Mouse (Mus musculus) hematopoietic stem cell, adult 5-6 weeks (primary cell): ENCODE results near the gene Wdpcp. TPM values are rescaled to one million over a fixed set of nuclear protein-coding genes. Genes with fewer than 3 reads are reported as not detected.

ENCODE experiments used
- ATAC-seq, 2 experiments: fragments of 125-278 bp in 1 of 2; replicated peaks in 1 of 2; 2 replicates each; pipeline ENCODE4 v1.8.0; 2016 to 2017; ENCODE audit warnings: inconsistent platforms in 2 of 2, mild to moderate bottlenecking in 2 of 2, moderate number of reproducible peaks in 2 of 2, low read depth in 1 of 2, moderate TSS enrichment in 1 of 2; ENCODE audit not compliant: low FRiP score in 2 of 2, poor library complexity in 2 of 2, severe bottlenecking in 2 of 2, insufficient read depth in 1 of 2, low TSS enrichment in 1 of 2
- total RNA-seq: library from RNA; stranded (forward); fragments of 172-1452, 232-1000 nt; gene quantifications from 2 replicates; pipeline ENCODE4 v1.2.3, GENCODE M21; 2017

Gene Wdpcp
- total RNA-seq, 1 experiment from 2014 or later: 12.5 TPM

DNA sequence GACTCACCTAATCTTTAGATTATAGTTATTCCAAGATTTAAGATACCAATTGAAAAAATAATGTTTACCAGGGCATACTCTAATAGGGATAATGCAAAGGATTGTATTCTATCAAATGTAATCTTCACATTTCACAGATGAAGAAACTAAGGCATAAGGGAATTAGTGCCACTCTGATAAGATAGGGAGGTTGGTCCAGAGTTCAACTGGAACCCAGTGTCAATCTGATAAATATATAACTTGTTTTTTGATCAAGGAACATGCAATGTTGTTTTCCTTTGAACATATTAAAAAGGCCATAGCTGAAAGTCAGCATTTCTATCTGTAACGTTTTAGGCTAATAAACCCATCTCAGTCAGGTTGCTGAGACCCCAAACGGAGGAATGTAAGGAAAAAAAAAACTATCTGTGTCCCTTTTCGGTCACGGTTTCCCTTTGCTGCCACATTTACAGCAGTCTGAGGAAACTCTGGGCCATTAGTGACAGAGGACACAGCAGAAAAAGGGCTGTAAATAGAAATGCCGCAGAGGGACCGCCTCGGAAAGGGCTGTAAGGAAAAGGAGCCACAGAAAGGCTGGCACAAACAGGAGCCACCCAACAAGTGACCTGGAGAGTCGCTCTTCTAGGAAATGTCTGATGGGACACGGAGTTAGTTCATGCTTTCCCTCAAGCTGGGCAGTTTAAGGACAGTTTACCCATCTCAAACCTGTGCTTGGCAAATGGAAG, 7.2 kb upstream of the Wdpcp start:
- no peak for ATAC-seq

GRCm38 (mm10) chr11:21566934-21567333, 5.1 kb upstream of the Wdpcp start:
- no peak for ATAC-seq

- ATAC-seq: no peak
These were observed 4.3 kb upstream of the Wdpcp start for GRCm38 (mm10) chr11:21567733-21568132.

DNA sequence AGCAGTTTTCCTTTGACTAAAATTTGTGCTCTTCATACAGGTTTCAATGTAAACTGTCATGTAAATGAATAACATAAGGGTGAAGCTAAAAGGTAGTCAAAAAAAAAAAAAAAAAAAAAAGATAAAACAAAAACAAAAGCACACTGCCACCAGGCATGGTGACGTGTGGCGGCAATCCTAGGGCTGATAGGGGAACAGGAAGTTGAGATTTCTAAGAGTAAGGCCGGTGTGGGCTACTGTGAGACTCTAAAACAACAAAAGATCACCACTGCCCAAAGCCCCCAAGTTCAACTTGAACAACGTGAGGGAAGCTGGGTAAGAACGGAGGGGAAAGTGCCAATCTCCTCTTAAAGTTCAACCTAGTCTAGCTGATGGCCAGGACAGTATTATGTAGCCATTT, 3.0 kb upstream of the Wdpcp start:
- ATAC-seq: 0 out of 4 replicates have a peak, but pooled peaks have one; percentile 17 to 18

DNA sequence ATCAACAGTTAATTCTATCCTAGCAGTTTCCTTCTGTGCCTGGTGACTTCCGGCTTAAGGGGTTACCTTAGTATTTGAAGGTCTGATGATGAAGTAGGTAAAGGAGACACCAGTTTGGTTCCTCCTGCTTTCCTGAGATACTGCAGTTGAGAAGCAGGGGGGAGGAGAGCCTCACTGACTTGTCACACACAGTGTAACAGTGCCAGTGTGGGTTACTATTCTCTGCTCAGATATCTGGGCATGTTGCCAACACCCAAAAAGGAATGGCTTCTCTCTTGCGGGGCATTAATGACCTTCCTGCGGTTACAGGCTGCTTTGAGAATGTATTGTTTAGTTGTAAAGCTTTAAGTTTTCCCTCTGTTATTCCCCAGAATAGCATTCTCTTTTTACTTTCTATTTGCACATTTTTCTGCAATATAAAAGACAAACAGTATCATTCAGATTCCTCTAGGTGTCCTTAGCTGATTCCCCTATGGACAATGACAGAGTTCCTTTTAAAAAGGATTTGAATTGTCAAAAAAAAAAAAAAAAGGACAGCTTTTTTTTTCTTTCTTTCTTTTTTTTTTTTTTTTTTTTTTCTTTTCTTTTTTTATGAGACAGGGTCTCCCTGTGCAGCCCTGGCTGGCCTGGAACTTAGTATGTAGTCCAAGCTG, 2.5 kb upstream of the Wdpcp start:
- peak; percentile 13 to 16; a peak in 2 of 4 replicates for ATAC-seq

- ATAC-seq: no peak
These were observed 1.9 kb upstream of the Wdpcp start for GRCm38 (mm10) chr11:21570109-21570474.

DNA sequence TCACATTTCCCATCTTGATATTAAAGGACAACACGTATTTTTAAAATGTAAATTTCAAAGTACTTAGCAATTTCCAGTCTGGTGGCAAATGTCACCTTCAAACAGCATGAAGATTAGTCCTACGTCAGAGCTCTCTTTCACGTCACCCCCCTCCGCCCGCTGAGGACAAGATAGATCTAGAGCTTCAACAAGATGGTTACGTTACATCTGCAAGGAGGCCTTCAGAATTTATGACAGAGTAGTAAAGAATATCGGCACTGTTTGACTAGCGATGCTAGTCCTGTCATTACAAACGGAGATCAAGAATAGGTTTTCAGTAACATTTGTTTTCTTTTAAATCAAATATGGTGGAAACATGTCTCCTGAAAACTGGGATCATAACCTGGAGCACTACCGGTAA, 1.1 kb upstream of the Wdpcp start:
- no peak for ATAC-seq

DNA sequence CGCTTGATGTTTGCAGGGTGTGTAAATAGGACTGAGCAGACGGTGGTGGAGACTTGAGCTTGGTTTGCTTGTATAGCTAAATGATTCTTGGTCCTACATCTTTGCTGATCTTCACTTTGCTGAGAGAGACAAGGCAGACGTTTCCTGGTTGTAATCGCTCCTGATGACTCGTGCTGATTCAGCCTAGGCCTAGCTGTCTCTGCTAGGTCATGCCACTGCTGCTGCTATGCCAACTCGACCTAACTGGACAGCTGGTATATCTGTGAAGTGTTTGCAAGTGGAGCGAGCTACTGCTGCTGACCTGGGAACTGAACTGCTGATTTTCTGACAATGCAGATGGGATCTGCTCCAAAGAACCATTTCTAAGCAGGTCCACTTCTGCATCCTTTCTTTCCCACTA, 9.4 kb downstream of the Wdpcp start:
- no peak for ATAC-seq

DNA sequence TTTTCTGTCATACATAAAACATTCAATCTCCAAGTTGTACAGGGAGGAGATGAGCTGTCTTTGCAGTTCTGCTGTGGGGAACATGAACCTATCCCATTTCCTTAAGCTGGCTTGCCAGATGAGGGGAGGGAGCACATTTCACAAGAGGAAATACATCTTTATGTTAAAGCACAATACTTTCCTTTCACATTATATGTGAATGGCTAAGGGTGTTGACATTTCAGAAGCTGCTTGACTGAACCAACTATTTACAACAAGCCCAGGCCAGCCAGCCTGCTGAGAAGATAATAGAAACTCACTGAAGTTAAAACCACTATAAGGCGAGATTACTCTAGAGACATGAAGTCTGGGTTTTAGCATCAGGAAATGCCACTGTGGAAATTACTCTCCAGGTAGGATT, 11.3 kb downstream of the Wdpcp start:
- ATAC-seq: no peak

GRCm38 (mm10) chr11:21602497-21602896, 30.5 kb downstream of the Wdpcp start:
- no peak for ATAC-seq

DNA sequence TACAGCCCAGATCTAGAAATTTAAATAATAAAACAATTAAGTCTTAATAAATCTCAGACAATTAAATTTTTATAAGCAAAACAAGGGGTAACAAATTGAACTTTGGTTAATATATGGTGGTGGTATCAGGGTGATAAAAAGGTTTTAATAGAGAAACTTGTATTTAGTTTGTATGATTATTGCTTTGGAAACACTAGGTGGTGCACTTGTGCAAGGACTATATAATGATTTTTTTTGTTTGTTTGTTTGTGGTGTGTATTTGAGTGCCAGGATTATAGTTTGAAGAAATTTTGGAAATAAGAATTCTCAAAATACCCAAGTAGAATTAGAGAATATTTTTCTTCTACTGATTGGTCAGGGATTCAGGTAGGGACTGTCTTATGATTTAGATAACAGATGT, 43.9 kb downstream of the Wdpcp start:
- no peak for ATAC-seq

DNA sequence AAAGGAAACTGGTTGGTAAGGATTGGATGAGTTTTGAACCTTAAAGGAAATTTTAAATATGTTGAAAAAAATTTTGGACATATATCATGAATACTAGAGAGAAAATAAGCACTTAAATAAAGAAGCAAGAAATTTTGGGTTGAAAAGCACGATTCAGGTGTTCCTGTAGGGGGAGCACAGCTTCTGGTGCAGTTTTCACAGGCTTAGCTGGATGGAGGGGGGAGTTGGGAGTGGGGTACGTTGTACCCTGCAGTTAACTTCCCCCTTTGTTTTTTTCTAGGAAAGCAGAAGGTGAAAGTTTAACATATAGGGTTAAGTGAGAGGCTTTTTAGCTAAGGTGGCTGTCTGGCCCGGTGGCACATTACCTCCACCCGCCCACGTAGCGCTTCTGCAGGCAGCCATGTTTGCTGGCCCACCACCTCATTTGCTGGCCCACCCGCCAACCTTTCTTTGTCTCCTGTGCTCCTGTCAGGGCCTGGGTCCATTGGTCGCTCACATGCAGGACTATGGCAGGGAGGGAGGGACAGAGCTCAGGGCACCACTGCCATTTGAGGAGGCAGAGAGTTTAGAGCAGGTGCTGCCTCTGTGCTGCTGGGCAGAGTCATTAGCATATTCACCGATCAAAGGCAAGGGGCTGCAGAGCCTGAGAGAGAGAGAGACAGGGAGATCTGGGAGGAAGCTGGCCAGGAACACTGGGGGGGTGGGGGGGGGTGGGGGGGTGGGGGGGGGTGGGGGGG, 62.3 kb downstream of the Wdpcp start:
- no peak for ATAC-seq

DNA sequence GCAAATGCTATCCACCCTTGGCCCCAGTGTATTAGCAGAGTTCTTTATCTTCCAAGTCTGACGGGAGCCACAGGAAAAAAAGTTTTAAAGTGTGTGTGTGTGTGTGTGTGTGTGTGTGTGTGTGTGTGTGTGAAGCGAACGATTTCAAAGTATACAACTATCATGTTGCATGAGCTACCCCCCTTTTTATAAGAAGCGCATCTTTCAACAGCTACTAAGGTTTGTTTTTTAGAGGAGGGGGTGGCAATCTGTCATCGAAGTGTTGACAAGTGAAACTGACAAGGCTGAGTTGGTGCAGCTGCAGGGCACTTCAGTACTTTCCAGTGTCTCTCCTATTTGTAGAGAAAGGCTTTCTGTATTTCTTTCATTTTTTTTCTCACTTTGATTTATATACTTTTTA, 66.3 kb downstream of the Wdpcp start:
- no peak for ATAC-seq

DNA sequence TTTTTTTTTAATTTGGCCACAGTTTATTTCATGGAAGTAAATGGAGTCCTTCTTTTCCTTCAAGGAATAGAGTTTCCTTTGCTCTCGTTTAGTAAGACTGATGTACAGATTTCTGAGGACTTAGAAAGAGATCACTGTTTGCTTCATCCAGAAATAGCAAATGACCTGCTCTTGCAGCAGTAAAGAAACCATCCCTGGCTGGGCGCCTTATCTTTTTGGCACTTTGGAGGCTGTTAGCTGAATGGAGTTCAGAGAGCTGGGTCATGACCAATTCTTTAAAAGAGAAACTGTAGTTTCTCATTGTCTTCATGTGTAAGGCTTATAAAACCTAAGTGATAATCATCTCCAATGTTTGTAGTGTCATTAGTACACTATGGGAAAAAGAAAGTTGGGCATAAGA, 67.5 kb downstream of the Wdpcp start:
- ATAC-seq: no peak

DNA sequence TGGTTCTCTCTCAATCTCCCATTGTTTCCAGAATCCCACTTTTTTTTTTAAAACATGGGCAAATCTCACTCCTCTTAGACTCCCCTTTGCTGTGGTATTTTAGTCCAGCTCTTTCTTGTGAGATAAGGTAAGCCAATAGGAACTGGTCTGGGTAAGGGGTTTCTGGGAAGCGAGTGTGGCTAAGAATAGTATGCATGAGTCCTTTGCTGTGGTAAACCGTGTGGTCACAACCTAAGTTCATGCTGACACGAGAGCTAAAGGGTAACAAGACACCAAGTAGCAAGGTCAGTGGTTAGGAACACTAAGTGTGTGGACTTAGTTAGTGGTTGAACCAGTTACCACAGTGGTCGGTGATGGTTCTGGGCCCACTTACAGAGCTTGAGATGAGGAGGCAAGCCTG, 72.2 kb downstream of the Wdpcp start:
- ATAC-seq: no peak

GRCm38 (mm10) chr11:21646136-21646535, 74.1 kb downstream of the Wdpcp start:
- no peak for ATAC-seq

- ATAC-seq: no peak
These were observed 87.0 kb downstream of the Wdpcp start for GRCm38 (mm10) chr11:21658985-21659384.

DNA sequence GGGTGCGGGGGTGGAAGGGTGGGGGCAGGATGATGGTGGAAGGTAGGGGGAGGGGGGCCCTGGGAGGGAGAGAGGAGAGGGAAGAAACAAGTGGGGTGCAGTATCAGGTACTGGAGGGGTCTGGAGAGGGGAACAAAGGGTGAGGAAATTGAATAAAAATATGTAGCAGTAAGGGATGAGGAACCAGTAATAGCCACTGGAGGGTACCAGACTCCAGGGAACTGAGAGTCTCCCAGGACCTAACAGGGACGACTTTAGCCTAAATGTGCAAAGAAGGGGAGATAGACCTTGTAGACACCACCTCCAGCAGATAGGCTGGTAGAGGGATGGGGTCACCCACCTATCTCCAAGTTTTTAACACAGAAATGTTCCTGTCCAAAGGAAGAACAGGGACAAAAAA, 105.0 kb downstream of the Wdpcp start:
- no peak for ATAC-seq
